Mouse (Mus musculus) C2C12 (cell line): ENCODE results near the gene S1pr5.

ENCODE experiments used
- CEBPB ChIP-seq: IDR thresholded peaks from one replicate; pipeline ENCODE4 v1.6.1; 2011; ENCODE audit warnings: low read depth, mild to moderate bottlenecking, control low read depth, moderate library complexity
- CTCF ChIP-seq: IDR thresholded peaks from one replicate; pipeline ENCODE4 v1.5.1; 2011; ENCODE audit not compliant: control insufficient read depth, insufficient read depth, insufficient read length
- MAX ChIP-seq: IDR thresholded peaks from one replicate; pipeline ENCODE4 v1.6.1; 2011; ENCODE audit warnings: mild to moderate bottlenecking, control low read depth
- MYOG ChIP-seq: IDR thresholded peaks from one replicate; pipeline ENCODE4 v1.6.1; 2011; ENCODE audit not compliant: control insufficient read depth, insufficient read length; ENCODE audit errors: extremely low read depth
- USF1 ChIP-seq: IDR thresholded peaks from one replicate; pipeline ENCODE4 v1.6.1; 2011; ENCODE audit warnings: low read depth, mild to moderate bottlenecking, control low read depth, moderate library complexity

- no peak for TF ChIP-seq MAX
- TF ChIP-seq CTCF, result no peak
- TF ChIP-seq USF1, result no peak
- no peak for TF ChIP-seq CEBPB
- no peak for TF ChIP-seq MYOG
Observed at GRCm38 (mm10) chr9:21292271-21292670, 44.0 kb upstream of the S1pr5 start.
